Mouse (Mus musculus) retina, postnatal 1 day (tissue): ENCODE measurements around the gene Plagl2.

Source experiments
- DNase-seq: peaks from one replicate; pipeline ENCODE4 v3.0.0-alpha.2; 2012

The Plagl2 gene

GRCm38 (mm10) chr2:153187848-153188247 is 53.4 kb downstream of the Plagl2 start:
- no peak for DNase-seq

GRCm38 (mm10) chr2:153186176-153186591 is 55.0 kb downstream of the Plagl2 start:
- DNase-seq: no peak

DNA sequence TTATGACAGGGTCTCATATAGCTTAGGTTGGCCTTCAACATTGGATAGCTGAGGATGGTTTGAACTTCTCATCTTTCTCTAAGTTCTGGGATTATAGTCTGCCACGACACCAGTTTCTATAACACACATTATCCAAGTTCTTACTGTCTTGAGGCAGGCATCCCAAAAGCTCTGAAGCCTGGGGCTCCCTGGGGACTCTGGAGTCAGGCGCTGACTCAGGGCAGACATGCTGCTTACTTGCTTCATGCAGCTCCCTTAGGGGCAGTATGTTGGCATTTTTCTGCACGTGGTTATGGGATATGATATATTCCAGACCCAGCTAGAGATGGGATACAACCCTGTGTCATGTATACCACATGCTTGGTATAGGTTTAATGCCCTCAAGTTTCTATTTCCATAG is 61.3 kb downstream of the Plagl2 start:
- no peak for DNase-seq

- no peak for DNase-seq
Observed at GRCm38 (mm10) chr2:153179126-153179860, 61.9 kb downstream of the Plagl2 start.
